In genomic region chr5:66546969-66547511, GRCm38 (mm10) we compare ENCODE assay signal across 8 mouse cellular contexts.
DNase-seq lines count a peak whose midpoint lies in the region; ATAC-seq and TF ChIP-seq lines count a peak whose summit lies in the region.

No protein-coding gene starts in this region.

- H3K27ac ChIP-seq in neural tube, embryonic 13.5 days (replicated peaks), result peak overlapping the region; percentile 35
- H3K27ac ChIP-seq in neural tube, embryonic 15.5 days (replicated peaks), result no peak overlapping the region
- peak overlapping the region; percentile 87 for H3K27ac ChIP-seq in kidney, adult 2 months (ENCODE audit: insufficient read depth, low read depth, low read length)

- peak; percentile 29 for DNase-seq in gastrocnemius, postnatal 25 days
- peak; percentile 92 for DNase-seq in kidney, adult 2 months
- peak; percentile 22 for DNase-seq in ovary, postnatal 36 days (ENCODE audit: low spot score)
- DNase-seq in cerebellum, postnatal 25 days, result no peak
- no peak for DNase-seq in testis, postnatal 10 days (ENCODE audit: low spot score)
- no peak for DNase-seq in frontal cortex, postnatal 36 days (ENCODE audit: low spot score in 2 of 2)

- H3K27me3 ChIP-seq in neural tube, embryonic 13.5 days, result no peaks in the 10 kb centered on the region
- H3K27me3 ChIP-seq in neural tube, embryonic 15.5 days (replicated peaks), result no peaks in the 10 kb centered on the region
- H3K27me3 ChIP-seq in kidney, adult 2 months (replicated peaks; ENCODE audit: control insufficient read depth, insufficient read depth, low read length), result no peaks in the 10 kb centered on the region

- TF ChIP-seq CTCF in kidney, adult 2 months (conservative IDR thresholded peaks at IDR 0.05; ENCODE audit: insufficient read depth, insufficient read length, low read depth, low read length), result no peak

- WGBS in neural tube, embryonic 13.5 days, result 73% methylated on average over 12 of the region's 12 CpGs
- WGBS in neural tube, embryonic 15.5 days, result 64% methylated on average over 12 of the region's 12 CpGs
- WGBS in kidney, adult 2 months, result 43% methylated on average over 12 of the region's 12 CpGs

- no peak overlapping the region for H3K9ac ChIP-seq in neural tube, embryonic 13.5 days
- H3K9ac ChIP-seq in neural tube, embryonic 15.5 days (replicated peaks), result no peak overlapping the region

- H3K4me1 ChIP-seq in neural tube, embryonic 13.5 days (replicated peaks), result peaks cover 27% of the 10 kb centered on the region
- H3K4me1 ChIP-seq in neural tube, embryonic 15.5 days, result peaks cover 14% of the 10 kb centered on the region
- H3K4me1 ChIP-seq in kidney, adult 2 months (ENCODE audit: control insufficient read depth, insufficient read depth, low read length), result peaks cover 25% of the 10 kb centered on the region

- no peak overlapping the region for H3K4me2 ChIP-seq in neural tube, embryonic 13.5 days
- H3K4me2 ChIP-seq in neural tube, embryonic 15.5 days, result no peak overlapping the region

- no peak for ATAC-seq in neural tube, embryonic 13.5 days (ENCODE audit: low read depth)
- no peak for ATAC-seq in neural tube, embryonic 15.5 days (ENCODE audit: low FRiP score)

- H3K9me3 ChIP-seq in neural tube, embryonic 13.5 days, result peaks cover 7% of the 10 kb centered on the region
- no peaks in the 10 kb centered on the region for H3K9me3 ChIP-seq in neural tube, embryonic 15.5 days (replicated peaks)

- H3K4me3 ChIP-seq in neural tube, embryonic 13.5 days, result no peak overlapping the region
- H3K4me3 ChIP-seq in neural tube, embryonic 15.5 days (replicated peaks), result no peak overlapping the region
- no peak overlapping the region for H3K4me3 ChIP-seq in kidney, adult 2 months (ENCODE audit: insufficient read depth, low read depth, low read length)

- H3K36me3 ChIP-seq in neural tube, embryonic 13.5 days, result no peaks in the 10 kb centered on the region
- H3K36me3 ChIP-seq in neural tube, embryonic 15.5 days, result 0 out of 2 replicates have a peak, but pooled peaks cover 3% of the 10 kb centered on the region
- no peaks in the 10 kb centered on the region for H3K36me3 ChIP-seq in kidney, adult 2 months (ENCODE audit: control insufficient read depth, insufficient read depth, low read length)

- TF ChIP-seq POLR2A in kidney, adult 2 months (IDR thresholded peaks at IDR 0.05; ENCODE audit: low read depth, low read length), result no peak

Comparison
In these comparisons a context has a peak if more than half of its experiments do, and no peak if none do; other contexts are left out.
1. DNase-seq: peak in gastrocnemius, postnatal 25 days (single experiment), kidney, adult 2 months (single experiment) and ovary, postnatal 36 days (single experiment); none in cerebellum, postnatal 25 days (0 of 2), testis, postnatal 10 days (single experiment) and frontal cortex, postnatal 36 days (0 of 2).